Comparison of ENCODE assay signal across 1 mouse cellular context in the genomic region with DNA sequence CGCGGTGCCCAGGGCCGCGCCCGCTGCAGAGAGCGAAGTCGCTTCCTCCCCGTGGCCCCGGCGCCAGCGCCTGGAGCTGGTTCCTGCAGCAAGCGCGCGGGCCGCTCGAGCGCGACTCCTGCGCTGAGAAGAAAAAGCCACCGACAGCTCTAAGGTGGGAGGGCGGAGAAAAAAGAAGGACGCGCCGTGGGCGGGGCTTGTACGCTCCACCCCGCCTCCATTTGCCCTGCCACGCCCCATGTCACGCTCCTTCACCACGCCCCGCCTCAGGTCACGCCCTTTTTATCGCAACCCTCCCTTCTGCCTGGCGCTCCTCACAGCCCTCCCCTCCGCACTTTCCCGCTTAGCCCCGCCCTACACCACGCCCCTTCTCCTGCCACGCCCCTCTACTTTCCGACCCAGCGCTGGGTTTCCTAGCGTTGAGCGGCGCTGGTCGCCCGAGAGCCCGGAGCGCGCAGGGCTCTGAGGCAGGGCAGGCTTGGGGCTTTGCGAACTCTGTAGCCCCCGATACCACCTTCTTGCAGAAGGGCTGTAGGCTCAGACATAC.
TF ChIP-seq lines count a peak whose summit lies in the region.

A gene (minus strand): TSS at position 151 of the 547 bp plus-strand sequence.

TF ChIP-seq in CH12.LX, 34 proteins besides CTCF, POLR2A, EP300 and RAD21 (continued from another document):
- TF ChIP-seq ZNF384 (IDR thresholded peaks at IDR 0.05; ENCODE audit: low read depth, low read length) (peak; percentile 22; the same call in 1 of the 2 replicates), USF1 (IDR thresholded peaks at IDR 0.05; ENCODE audit: low read depth, low read length) (no peak), MAZ (IDR thresholded peaks at IDR 0.05; ENCODE audit: low read depth, low read length) (peak; percentile 96; the same call in 1 of the 2 replicates), CHD2 (IDR thresholded peaks at IDR 0.05; ENCODE audit: low read length) (no peak)
